Mouse (Mus musculus): ENCODE measurements around the gene Gm498.

The Gm498 gene

DNA sequence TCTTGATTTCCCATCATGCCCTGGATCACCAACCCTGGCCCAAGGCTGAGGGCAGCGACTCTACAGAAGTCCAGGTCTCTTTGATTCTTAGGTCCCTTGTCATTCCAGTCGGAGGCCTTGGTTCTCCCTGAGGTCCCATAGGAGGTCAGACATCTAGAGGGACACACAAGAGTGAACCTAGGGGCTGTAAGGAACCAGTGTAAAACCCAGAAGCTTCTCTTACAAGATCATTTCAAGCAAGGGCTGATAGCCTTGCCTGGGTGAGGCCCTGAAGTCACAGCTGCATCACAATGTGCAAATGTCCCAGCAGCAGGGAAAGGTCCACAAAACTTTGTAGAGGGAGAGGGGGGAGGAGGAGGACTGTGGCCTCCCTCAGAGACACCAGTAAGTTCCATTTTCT lies at the start of gene Gm498:
Gm498 (plus strand) TSS at position 301 of the 400 bp plus-strand sequence.
- no peak for DNase-seq

DNA sequence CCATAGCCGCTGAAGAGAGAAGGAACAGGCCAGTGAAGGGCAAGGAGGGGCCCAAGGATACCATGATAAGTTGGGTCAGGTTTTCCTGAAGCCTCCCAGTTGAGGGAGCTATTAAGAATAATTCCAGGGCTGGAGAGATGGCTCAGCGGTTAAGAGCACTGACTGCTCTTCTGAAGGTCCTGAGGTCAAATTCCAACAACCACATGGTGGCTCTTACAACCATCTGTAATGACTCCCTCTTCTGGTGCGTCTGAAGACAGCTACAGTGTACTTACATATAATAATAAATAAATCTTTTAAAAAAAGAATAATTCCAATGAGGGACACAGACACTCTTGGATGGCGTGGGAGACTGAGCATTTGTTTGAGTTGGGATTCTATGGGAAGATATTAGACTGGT lies 47.4 kb upstream of the Gm498 start:
- no peak for DNase-seq

DNA sequence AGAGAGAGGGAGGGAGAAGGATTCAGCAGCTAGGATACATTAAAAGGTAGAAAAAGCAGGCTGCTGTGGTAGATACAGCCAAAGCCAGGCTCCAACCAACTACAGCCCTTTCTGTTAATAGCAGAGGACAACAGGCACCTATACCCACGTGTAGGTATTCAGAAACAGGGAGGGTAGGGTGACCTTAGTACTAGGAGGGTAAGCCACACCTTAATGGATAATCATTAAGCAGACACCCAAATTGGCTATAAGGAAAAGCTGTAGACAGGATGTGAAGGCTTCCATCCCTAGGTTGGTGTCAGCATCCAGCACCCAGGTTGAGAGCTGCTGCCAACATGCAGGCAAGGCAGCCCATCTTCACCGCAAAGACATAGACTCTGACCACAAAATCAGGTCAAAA lies 45.4 kb upstream of the Gm498 start:
- no peak for DNase-seq

GRCm38 (mm10) chr7:143822375-143823265 lies 44.0 kb upstream of the Gm498 start, which contains the start of the genes Nadsyn1 and Dhcr7:
TSS of gene Nadsyn1 (minus strand) at chr7:143822849.
TSS of gene Dhcr7 (plus strand) at chr7:143823145.
- peak; percentile 99 for DNase-seq

DNA sequence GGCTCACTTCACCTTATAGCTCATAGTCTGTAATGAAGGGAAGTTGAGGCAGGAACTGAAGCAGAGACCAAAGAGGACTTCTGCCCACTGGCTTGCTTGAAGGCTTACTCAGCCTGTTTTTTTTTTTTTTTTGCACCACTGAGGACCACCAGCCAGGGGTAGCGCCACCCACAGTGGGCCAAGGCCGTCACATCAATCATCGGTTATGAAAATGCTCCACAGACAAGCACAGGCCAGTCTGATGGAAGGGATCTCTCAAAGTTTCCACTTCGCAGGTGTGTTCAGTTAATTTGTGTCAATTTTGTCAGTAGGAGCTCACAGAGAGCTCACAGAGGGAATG lies 43.4 kb upstream of the Gm498 start:
- no peak for DNase-seq

DNA sequence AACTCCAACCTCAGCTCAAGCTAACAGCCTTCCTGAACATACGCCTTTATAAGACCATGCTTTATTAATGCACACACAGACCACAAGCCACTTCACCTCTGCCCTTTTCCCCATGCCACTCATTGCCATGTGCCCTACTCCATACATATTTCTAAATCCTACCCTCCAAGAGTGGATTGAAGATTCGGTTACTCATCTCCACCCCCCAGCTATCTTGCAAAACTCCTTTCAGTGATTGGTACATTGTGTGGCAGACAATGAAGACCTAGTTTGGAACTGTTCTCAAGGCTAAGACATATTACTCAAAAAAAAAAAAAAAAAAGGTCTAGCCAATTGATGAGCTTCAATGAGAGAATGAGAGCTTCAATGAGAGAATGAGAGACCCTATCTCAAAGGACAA lies 39.7 kb upstream of the Gm498 start:
- no peak for DNase-seq

GRCm38 (mm10) chr7:143829504-143830331 lies 36.9 kb upstream of the Gm498 start:
- peak; percentile 96 for DNase-seq

GRCm38 (mm10) chr7:143830399-143830798 lies 36.2 kb upstream of the Gm498 start:
- DNase-seq, result no peak

- no peak for DNase-seq
Measured at GRCm38 (mm10) chr7:143832196-143832595, 34.4 kb upstream of the Gm498 start.

DNA sequence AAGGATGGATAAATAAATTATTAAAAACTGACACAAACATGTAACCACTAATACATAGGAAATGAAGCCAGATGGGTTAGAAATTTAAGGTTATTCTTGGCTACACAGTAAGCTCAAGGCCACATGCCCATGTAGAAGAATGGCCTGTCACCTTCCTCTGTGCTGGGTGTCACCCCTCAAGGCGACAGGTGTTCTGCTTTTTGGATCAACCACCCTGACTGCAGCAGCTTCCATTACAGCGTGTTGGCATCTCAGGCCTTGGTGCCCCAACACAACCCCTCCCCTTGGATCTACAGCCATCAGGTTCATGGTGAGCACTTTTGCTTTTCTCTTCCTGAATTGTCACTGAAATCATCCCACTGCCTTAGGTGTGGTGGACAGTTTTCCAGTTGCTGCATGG lies 34.0 kb upstream of the Gm498 start:
- no peak for DNase-seq

GRCm38 (mm10) chr7:143833581-143834190 lies 33.0 kb upstream of the Gm498 start:
- DNase-seq, result no peak

GRCm38 (mm10) chr7:143834316-143834715 lies 32.3 kb upstream of the Gm498 start:
- DNase-seq, result no peak

DNA sequence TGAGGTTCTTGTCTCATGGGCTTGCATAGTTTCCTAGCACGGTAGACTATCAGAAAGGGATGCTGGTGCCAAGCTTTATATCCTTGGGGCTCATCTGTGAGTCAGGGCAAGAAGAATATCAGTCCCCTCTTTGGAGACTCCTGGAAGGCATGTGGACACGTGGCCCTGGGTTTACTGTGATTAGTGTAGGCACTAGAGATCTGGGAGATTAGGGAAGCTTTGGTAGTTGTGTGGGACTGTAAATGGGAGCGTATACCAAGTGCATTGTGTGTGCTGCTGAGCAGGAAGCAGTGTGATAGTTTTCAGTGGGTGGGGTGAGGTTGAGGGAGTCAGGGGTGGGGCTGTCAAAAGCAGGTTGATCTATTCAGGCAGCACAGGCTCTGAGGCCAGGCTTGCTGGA lies 31.7 kb upstream of the Gm498 start:
- no peak for DNase-seq

DNA sequence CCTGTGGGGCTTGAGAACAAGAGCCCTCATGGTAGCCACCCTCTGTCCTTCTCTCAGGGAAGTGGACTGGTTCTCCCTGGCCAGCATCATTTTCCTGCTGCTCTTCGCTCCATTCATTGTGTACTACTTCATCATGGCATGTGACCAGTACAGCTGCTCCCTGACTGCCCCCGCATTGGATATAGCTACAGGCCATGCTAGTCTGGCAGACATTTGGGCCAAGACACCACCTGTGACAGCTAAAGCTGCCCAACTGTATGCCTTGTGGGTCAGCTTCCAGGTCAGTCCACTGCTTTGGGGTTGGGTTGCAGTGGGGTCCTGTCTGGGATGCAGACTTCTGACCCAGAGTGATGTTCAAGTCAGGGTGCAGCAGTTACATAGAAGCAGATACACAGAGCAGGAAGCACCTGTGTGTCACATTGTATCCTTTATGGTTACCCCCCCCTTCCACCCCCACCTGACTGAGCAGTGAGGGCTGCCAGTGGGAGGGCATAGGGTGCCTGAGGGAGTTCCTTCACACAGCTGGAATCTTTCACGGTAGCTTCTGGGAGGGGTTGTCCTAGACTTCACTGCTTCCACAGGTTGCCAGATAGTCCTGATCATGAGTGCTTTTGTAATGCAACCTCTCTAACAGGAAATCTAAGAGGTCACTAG lies 28.8 kb upstream of the Gm498 start:
- no peak for DNase-seq

GRCm38 (mm10) chr7:143840121-143840520 lies 26.5 kb upstream of the Gm498 start:
- no peak for DNase-seq

GRCm38 (mm10) chr7:143841301-143841700 lies 25.3 kb upstream of the Gm498 start:
- no peak for DNase-seq

DNA sequence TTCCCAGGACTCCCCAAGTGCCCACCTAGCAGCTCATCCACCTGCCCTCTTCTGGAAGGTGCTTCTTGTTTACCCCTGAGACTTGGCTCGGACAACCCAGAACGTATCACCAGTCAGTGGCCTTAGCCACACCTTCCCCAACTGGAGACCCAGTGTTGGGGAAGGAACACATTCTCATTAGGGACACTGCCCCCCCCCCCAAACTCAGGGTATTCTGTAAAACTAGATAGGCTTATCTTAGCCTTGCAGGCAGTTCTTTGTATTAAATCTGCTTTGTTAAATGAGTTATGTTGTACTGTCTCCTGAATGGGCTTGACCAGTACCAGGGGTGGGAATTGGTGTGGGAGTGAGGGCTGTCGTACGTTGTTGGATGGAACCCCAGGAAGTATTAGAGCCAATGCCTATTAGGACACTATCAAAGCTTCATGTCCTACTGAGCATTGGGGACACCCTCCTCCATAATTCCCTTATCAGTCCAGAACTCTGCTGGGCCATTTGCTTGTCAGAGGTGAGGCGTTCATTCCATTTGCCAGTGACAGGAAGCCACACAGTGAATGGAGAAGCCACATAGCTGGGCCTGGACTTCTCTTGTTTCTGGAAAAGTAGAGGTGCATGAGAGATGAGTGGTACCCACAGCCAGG lies 18.4 kb upstream of the Gm498 start:
- DNase-seq, result no peak

GRCm38 (mm10) chr7:143848768-143849482 lies 17.7 kb upstream of the Gm498 start:
- DNase-seq, result no peak

- no peak for DNase-seq
Measured at GRCm38 (mm10) chr7:143868874-143869273, 2.2 kb downstream of the Gm498 start.

DNA sequence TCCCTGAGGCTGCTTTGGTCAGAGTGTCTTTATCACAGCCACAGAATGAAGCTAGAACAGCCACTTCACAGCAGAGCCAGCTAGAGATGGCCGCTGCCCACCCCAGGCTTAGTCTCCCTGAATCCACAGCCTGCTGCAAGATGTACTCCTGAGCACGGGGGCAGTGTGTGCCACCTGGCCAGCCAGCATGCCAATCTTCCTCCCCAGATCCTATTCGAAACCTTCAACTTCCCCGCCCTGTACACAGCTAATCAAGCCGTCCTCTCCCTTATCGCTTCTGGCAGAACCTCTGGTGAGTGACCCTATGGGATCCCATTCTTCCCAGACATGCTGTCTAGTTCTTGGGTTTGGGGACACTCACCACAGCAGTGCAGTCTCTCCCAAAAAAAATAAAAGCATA lies 17.1 kb downstream of the Gm498 start:
- no peak for DNase-seq

DNA sequence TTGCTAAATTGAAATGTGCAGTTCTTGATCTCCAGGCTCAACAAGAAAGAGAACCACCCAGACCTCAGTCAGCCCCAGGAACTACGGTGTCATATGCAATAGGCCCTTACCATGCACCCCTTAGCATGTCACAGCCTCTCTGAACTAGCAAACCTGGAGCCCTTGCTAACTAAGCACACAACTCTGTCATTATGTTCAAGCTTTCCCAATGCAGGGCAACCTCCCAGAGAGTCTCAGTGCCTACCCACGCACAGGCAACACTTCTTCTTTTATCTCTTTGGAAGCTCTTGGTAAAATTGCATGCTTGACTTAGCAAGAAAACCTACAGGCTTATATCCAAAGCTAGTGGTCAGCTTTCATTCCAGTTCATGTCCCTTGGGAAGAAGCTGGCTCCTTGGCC lies 24.5 kb downstream of the Gm498 start:
- DNase-seq, result no peak

DNA sequence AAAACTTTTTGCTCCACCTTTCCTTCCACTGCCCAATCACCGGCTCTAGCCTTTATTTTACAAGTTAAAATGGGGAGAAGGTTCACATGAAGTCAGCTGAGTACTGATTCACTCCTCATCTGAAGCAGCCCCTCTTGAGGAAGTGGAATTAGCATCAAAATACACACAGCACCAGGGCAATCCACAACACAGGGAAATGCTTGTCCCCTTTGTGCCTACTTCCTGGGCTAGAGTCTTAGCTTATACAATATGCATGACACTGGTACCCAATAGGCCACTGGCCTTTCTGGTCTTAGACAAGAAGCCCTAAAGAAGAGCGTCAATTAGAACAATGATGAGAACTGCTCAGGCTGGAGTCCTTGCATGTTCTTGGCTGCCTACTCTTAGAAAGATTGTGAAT lies 25.7 kb downstream of the Gm498 start:
- DNase-seq, result no peak

Data from cerebellum, adult 11-12 months (tissue).